Mouse (Mus musculus) olfactory bulb, adult 2 months (tissue): Measurements from ENCODE around the gene Fndc3b.

Experiments used
- CTCF ChIP-seq: fragments of 200-500 bp; IDR thresholded peaks from 2 replicates; pipeline ENCODE4 v1.5.1; 2012; ENCODE audit warnings: low read depth, mild to moderate bottlenecking, low read length, moderate library complexity; ENCODE audit not compliant: insufficient read depth
- POLR2A ChIP-seq: fragments of 200-500 bp; IDR thresholded peaks from 2 replicates; pipeline ENCODE4 v1.6.1; 2012; ENCODE audit warnings: mild to moderate bottlenecking, low read depth, low read length, moderate library complexity; ENCODE audit not compliant: insufficient read depth

DNA sequence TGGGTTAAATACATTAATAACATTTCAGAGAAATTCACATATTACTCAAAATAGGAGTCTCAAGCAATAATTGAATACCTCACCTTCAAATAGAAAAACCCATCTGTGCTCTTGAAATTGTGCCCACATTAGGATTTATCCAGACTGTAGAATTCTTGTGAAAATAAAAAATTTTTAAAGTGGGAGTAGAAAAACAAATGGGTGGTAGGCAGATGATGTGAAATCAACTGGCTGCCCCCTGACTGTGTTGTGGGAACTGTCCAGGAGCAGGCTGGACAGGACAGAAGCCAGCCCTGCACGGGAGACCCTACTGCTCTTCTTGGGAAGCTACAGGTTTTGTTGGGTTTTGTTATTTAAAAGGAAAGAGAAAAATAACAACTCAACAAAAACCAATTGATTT lies 101.0 kb downstream of the Fndc3b start:
- TF ChIP-seq CTCF (no peak), POLR2A (no peak)
